Mouse (Mus musculus): ENCODE measurements at regions not wholly inside any gene's neighbourhood (a gene's known extent, or its start where the extent isn't known, plus 50 kb on each side); places are given as distances from the start of the nearest gene placed in this dataset.

DNA sequence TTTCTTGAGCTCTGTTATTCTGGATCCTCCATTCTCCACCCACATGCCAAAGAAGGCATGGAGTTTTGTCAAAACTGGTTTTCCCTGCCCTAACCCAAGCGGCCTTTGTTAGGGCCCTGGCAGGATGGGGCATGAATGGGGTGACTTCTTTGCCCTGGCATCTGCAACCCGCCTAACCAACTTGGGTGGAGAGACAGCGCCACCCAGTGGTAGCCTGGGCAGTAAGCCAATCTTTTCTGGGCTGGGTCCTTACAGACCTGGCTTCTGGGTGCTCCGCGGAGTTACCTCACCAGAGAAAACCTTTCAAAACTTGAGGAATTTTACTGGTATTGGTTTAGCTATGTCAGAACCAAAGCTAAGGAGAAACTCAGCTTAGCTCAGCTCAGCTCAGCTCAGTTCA lies 51.8 kb upstream of the Pja1 start:
- H3K9me3 ChIP-seq (replicated peaks; ENCODE audit: control insufficient read depth, low read length, poor library complexity, severe bottlenecking) = no peaks in the 10 kb centered on the region
- H3K4me3 ChIP-seq (ENCODE audit: low read depth, low read length) = no peak overlapping the region
- H3K4me2 ChIP-seq (ENCODE audit: low read length) = no peak overlapping the region
- H3K9ac ChIP-seq (ENCODE audit: low read depth, low read length) = no peak overlapping the region
- ATAC-seq = peak; percentile 82
- H3K4me1 ChIP-seq (ENCODE audit: control insufficient read depth, insufficient read depth, low read length) = no peaks in the 10 kb centered on the region
- peaks cover 13% of the 10 kb centered on the region for H3K27me3 ChIP-seq (ENCODE audit: control insufficient read depth, insufficient read depth, low read depth, low read length)
- no peak overlapping the region for H3K27ac ChIP-seq (ENCODE audit: low read length)
- no peaks in the 10 kb centered on the region for H3K36me3 ChIP-seq (ENCODE audit: control insufficient read depth, insufficient read depth, low read length)
- 10% methylated on average over 5 of the region's 5 CpGs for WGBS

DNA sequence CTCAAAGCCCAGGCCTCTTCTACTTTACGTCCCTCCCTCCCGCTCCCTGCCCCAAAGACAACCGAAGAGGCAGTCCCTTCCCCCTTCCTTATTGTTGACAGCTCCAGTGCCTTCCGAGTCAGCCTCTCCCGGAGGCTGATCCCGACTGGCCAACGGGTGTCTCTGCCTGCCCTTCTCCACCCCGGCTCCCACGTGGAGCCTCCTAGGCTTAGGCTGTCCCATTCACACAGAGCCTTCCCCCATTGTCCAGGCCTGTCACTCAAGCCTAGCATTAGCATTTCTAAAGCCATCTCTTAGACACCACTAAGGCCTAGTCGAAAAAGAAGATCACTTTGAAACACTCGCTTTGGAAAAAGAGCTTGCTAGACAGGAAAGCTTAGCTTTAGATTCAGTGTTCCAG lies 51.2 kb upstream of the Pja1 start:
- Histone ChIP-seq H3K9me3 (replicated peaks; ENCODE audit: control insufficient read depth, low read length, poor library complexity, severe bottlenecking) (no peaks in the 10 kb centered on the region), H3K4me1 (ENCODE audit: control insufficient read depth, insufficient read depth, low read length) (no peaks in the 10 kb centered on the region), H3K4me3 (ENCODE audit: low read depth, low read length) (no peak overlapping the region), H3K27me3 (ENCODE audit: control insufficient read depth, insufficient read depth, low read depth, low read length) (peaks cover 13% of the 10 kb centered on the region), H3K9ac (ENCODE audit: low read depth, low read length) (no peak overlapping the region), H3K36me3 (ENCODE audit: control insufficient read depth, insufficient read depth, low read length) (no peaks in the 10 kb centered on the region), H3K27ac (ENCODE audit: low read length) (no peak overlapping the region), H3K4me2 (ENCODE audit: low read length) (no peak overlapping the region)
- WGBS = 17% methylated on average over 10 of the region's 11 CpGs
- ATAC-seq = peak; percentile 66

DNA sequence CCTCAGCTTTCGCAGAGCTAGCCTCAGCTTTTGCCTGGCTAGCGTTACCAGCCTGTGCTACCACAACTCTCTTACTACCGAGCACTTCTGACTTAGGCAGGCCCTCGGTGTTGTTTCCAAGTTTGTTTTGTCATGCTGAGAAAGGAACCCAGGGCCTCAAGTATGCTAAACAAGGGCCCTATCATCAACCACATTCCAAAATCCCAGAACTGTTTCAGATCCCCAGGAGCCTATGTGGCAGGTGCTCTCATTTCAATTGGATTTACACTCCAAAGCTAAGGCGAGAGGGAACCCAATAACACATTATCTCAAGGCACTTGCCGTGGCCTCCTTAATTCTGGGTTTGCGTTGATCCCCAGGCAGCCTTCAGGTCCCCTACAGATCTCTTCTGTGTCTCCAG lies 50.8 kb upstream of the Pja1 start:
- Histone ChIP-seq H3K9ac (ENCODE audit: low read depth, low read length) (no peak overlapping the region), H3K4me1 (ENCODE audit: control insufficient read depth, insufficient read depth, low read length) (no peaks in the 10 kb centered on the region), H3K4me2 (ENCODE audit: low read length) (no peak overlapping the region), H3K27me3 (ENCODE audit: control insufficient read depth, insufficient read depth, low read depth, low read length) (peaks cover 13% of the 10 kb centered on the region), H3K9me3 (replicated peaks; ENCODE audit: control insufficient read depth, low read length, poor library complexity, severe bottlenecking) (no peaks in the 10 kb centered on the region), H3K4me3 (ENCODE audit: low read depth, low read length) (no peak overlapping the region), H3K27ac (ENCODE audit: low read length) (no peak overlapping the region), H3K36me3 (ENCODE audit: control insufficient read depth, insufficient read depth, low read length) (no peaks in the 10 kb centered on the region)
- no peak for ATAC-seq
- 37% methylated on average over 7 of the region's 7 CpGs for WGBS

Data from midbrain, embryonic 16.5 days (tissue).